Mouse (Mus musculus) kidney, embryonic 15.5 days (tissue): Measurements from ENCODE around the gene Ubqln4. TPM values are rescaled to one million over a fixed set of nuclear protein-coding genes. Genes with fewer than 3 reads are reported as not detected.
A peak's percentile ranks its signal among the peaks of the same experiment; 100 is the strongest.
"Not testable (repeated sequence)": the region's sequence is repeated elsewhere in the genome, so short reads cannot be mapped to it uniquely, and the experiment has no call there.

ENCODE experiments used
- ATAC-seq: fragments of 200-750 bp; cut with Nextera tagmentation; replicated peaks from 2 replicates; pipeline ENCODE4 v1.8.0; 2017; ENCODE audit warnings: moderate TSS enrichment; ENCODE audit not compliant: low FRiP score
- H3K27ac ChIP-seq: fragments of 300-500 bp; sonication (generic); 2 replicates; pipeline ENCODE4 v1.5.1; 2015; ENCODE audit warnings: mild to moderate bottlenecking, inconsistent platforms
- H3K27me3 ChIP-seq: fragments of 300-500 bp; sonication (generic); 2 replicates; pipeline ENCODE4 v1.6.1; 2015; ENCODE audit warnings: inconsistent platforms
- H3K36me3 ChIP-seq: fragments of 300-500 bp; sonication (generic); 2 replicates; pipeline ENCODE4 v1.6.1; 2015; ENCODE audit warnings: inconsistent platforms
- H3K4me1 ChIP-seq: fragments of 300-500 bp; sonication (generic); 2 replicates; pipeline ENCODE4 v1.6.1; 2015; ENCODE audit warnings: inconsistent platforms
- H3K4me2 ChIP-seq: fragments of 300-500 bp; sonication (generic); 2 replicates; pipeline ENCODE4 v1.6.1; 2015; ENCODE audit warnings: moderate library complexity, mild to moderate bottlenecking, inconsistent platforms
- H3K4me3 ChIP-seq: fragments of 300-500 bp; sonication (generic); replicated peaks from 2 replicates; pipeline ENCODE4 v1.5.1; 2015; ENCODE audit warnings: mild to moderate bottlenecking, inconsistent platforms
- H3K9ac ChIP-seq: fragments of 300-500 bp; sonication (generic); 2 replicates; pipeline ENCODE4 v1.6.1; 2015; ENCODE audit warnings: mild to moderate bottlenecking, inconsistent platforms
- H3K9me3 ChIP-seq: fragments of 300-500 bp; sonication (generic); replicated peaks from 2 replicates; pipeline ENCODE4 v1.6.1; 2016; ENCODE audit warnings: inconsistent platforms
- WGBS: fragments of 180-500 bp; shearing (Covaris S2); methylation state at CpG from one replicate; pipeline ENCODE4 v1.1.7; 2015; ENCODE audit warnings: mixed read lengths; 5-methylcytosine and 5-hydroxymethylcytosine counted together
- polyA plus RNA-seq: library from polyadenylated mRNA; unstranded; fragments of >200 nt; fragmentation: Nextera tagmentation; extraction: Ambion mirVana; gene quantifications from 2 replicates; pipeline ENCODE4 v1.2.1, GENCODE M21; 2015

Gene Ubqln4
- polyA plus RNA-seq, 1 experiment from 2014 or later = 57.9 TPM

GRCm38 (mm10) chr3:88593893-88594580 is 40.5 kb downstream of the Ubqln4 start:
- no peaks in the 10 kb centered on the region for H3K27me3 ChIP-seq
- WGBS = 54% methylated on average over 10 of the region's 10 CpGs
- no peak overlapping the region for H3K4me2 ChIP-seq
- H3K9me3 ChIP-seq = no peaks in the 10 kb centered on the region
- peaks cover 37% of the 10 kb centered on the region for H3K4me1 ChIP-seq
- H3K4me3 ChIP-seq = no peak overlapping the region
- no peak overlapping the region for H3K9ac ChIP-seq
- no peaks in the 10 kb centered on the region for H3K36me3 ChIP-seq
- no peak for ATAC-seq
- H3K27ac ChIP-seq = no peak overlapping the region

- not testable (repeated sequence) for H3K36me3 ChIP-seq, H3K9me3 ChIP-seq, H3K9ac ChIP-seq, ATAC-seq, H3K4me2 ChIP-seq, H3K4me3 ChIP-seq, H3K27ac ChIP-seq, H3K27me3 ChIP-seq
- 80% methylated on average over 4 of the region's 4 CpGs for WGBS
- peaks cover 22% of the 10 kb centered on the region for H3K4me1 ChIP-seq
Measured at GRCm38 (mm10) chr3:88596547-88596946, 43.0 kb downstream of the Ubqln4 start.

- Histone ChIP-seq H3K27ac (no peak overlapping the region), H3K27me3 (peaks cover 4% of the 10 kb centered on the region; the same call in 1 of the 2 replicates)
Measured at GRCm38 (mm10) chr3:88602466-88602865, 48.9 kb downstream of the Ubqln4 start.

DNA sequence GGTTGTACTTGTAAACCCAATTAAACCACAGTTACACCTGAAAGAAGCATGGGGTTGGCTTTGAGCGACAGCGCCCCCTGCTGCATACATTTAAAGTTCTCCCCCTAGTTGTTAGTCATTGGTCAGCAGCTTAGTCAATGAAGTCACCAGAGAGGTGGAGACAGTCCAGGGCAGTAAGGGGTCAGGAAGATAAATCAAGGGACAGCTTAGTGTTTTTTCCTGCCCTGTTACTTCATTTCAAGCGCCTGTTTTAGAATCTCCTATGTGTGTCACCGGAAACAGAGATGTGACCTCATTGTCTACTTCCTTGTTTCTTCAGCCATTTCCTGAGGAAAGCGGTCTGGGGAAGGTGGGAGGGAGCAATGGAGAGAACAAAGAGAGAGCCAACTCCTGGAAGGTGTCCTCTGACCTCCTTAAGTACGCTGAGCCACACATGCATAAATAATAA is 50.2 kb downstream of the Ubqln4 start:
- H3K36me3 ChIP-seq = no peaks in the 10 kb centered on the region
- no peak overlapping the region for H3K9ac ChIP-seq
- 16% methylated on average over 6 of the region's 6 CpGs for WGBS
- H3K4me1 ChIP-seq = peaks cover 24% of the 10 kb centered on the region
- peaks cover 4% of the 10 kb centered on the region; the same call in 1 of the 2 replicates for H3K27me3 ChIP-seq
- peak; percentile 48; the same call in 1 of the 2 replicates for ATAC-seq
- H3K4me3 ChIP-seq = no peak overlapping the region
- no peak overlapping the region for H3K4me2 ChIP-seq
- peak overlapping the region; percentile 64; the same call in 1 of the 2 replicates for H3K27ac ChIP-seq
- no peaks in the 10 kb centered on the region for H3K9me3 ChIP-seq

More at GRCm38 (mm10) chr3:88602466-88602865, 48.9 kb downstream of the Ubqln4 start:
- H3K36me3 ChIP-seq = no peaks in the 10 kb centered on the region
- ATAC-seq = no peak
- no peak overlapping the region for H3K9ac ChIP-seq
- no peaks in the 10 kb centered on the region for H3K9me3 ChIP-seq
- H3K4me1 ChIP-seq = peaks cover 18% of the 10 kb centered on the region
- no peak overlapping the region for H3K4me2 ChIP-seq
- H3K4me3 ChIP-seq = no peak overlapping the region
- 79% methylated on average over 4 of the region's 4 CpGs for WGBS

GRCm38 (mm10) chr3:88604863-88605262 is 51.3 kb downstream of the Ubqln4 start:
- Histone ChIP-seq H3K36me3 (no peaks in the 10 kb centered on the region), H3K27ac (no peak overlapping the region), H3K27me3 (peaks cover 4% of the 10 kb centered on the region; the same call in 1 of the 2 replicates), H3K9me3 (no peaks in the 10 kb centered on the region), H3K4me2 (no peak overlapping the region), H3K4me3 (no peak overlapping the region), H3K4me1 (peaks cover 24% of the 10 kb centered on the region), H3K9ac (no peak overlapping the region)
- no peak for ATAC-seq
- WGBS = 93% methylated on average over 7 of the region's 7 CpGs

DNA sequence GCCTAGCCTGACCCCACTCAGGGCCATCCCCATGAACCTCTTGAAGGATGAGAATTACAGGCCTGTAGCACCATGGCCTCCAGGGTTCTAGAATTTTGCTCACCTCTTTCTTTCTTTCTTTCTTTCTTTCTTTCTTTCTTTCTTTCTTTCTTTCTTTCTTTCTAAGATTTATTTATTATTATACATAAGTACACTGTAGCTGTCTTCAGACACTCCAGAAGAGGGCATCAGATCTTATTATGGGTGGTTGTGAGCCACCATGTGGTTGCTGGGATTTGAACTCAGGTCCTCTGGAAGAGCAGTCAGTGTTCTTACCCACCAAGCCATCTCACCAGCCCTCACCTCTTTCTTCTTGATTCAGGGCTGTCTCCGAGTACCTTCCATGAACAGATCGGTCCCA is 52.1 kb downstream of the Ubqln4 start, which contains the start of gene Arhgef2:
TSS of gene Arhgef2 (plus strand) at position 301 of the 400 bp plus-strand sequence.
- H3K9me3 ChIP-seq, H3K4me3 ChIP-seq, ATAC-seq, H3K9ac ChIP-seq, H3K27me3 ChIP-seq, H3K27ac ChIP-seq, H3K36me3 ChIP-seq: not testable (repeated sequence)
- WGBS = 93% methylated on average over 2 of the region's 2 CpGs
- Histone ChIP-seq H3K4me1 (peaks cover 24% of the 10 kb centered on the region), H3K4me2 (peak within 1 kb of the TSS; percentile 71; the same call in 1 of the 2 replicates)

DNA sequence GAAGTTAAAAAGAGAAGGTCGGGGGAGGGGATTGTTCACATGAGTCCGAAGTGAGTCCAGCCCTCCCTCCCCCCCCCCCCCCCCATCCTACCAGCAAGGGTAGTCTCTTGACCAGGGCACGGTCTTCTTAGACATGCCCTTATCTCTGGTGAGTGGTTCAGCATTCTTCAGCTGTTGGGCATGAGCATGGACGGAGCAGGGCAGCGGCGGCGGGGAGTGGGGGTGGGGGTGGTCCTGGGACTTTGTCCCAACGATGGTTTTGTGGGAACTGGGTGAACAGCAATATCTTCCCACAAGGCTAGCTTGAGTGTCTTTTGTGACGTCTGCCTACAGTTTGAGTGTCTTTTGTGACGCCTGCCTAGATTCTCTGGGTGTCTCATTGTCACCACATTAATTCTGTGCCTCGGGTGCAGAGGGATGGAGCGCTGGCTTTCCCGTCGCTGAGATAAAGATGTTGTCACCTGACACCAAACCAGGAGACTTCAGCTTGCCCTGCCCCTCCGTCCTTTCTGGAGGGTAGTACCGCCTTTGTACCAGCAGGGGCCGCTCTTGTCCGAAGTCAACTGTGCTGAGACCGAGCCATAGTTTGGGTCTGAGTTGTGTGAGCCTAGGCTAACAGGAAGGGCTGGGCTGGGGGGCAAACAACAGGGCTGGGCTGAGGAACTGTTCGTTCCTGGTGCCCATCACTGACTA is 53.7 kb downstream of the Ubqln4 start:
- Histone ChIP-seq H3K27ac (no peak overlapping the region), H3K36me3 (no peaks in the 10 kb centered on the region), H3K9me3 (no peaks in the 10 kb centered on the region), H3K27me3 (peaks cover 4% of the 10 kb centered on the region; the same call in 1 of the 2 replicates), H3K4me1 (peaks cover 24% of the 10 kb centered on the region), H3K9ac (peak overlapping the region; percentile 33; the same call in 1 of the 2 replicates), H3K4me3 (peak overlapping the region; percentile 32), H3K4me2 (peak overlapping the region; percentile 71)
- ATAC-seq = peak; percentile 88
- under 1% methylated on average over 20 of the region's 20 CpGs for WGBS

DNA sequence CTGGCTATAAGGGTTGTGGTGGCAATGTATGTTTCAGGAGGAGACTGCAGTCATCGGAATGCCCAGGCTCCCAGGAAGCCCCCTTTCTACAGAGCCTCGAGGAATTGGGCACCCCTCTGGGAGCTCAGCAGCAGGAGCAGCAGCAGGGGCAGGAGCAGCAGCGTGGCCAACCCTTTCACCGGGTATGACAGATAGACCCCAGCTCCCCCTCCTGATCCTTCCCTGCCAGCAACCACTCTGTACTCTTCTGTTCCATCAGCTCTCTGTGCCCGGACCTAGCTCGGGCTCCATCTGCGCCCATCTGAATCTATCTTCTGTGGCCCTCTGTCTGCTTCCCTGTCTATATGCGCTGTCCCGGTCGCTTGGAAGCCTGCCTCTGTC is 54.2 kb downstream of the Ubqln4 start:
- peak overlapping the region; percentile 32 for H3K4me3 ChIP-seq

DNA sequence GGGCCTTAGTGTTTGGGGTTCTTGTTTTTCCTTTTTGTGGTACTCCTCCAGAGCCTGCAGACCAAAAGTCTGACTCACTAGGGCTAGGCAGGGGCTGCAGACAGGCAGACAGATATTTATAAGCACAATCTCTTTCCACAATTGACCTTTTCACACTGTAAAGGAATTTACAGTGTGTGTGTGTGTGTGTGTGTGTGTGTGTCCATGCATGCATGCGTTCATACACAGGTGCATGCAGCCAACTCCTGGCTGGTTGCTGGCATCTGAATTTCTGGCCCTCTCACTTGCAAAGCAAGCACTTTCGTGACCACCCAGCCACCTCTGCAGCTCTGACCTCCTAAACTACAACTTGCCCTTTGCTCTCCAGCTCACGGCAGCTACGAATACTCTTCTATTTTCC is 55.5 kb downstream of the Ubqln4 start:
- H3K27me3 ChIP-seq = peaks cover 4% of the 10 kb centered on the region; the same call in 1 of the 2 replicates
- H3K9me3 ChIP-seq = no peaks in the 10 kb centered on the region
- no peak overlapping the region for H3K27ac ChIP-seq
- WGBS = 53% methylated on average over 4 of the region's 4 CpGs
- no peak overlapping the region for H3K4me3 ChIP-seq
- no peak overlapping the region for H3K4me2 ChIP-seq
- peaks cover 14% of the 10 kb centered on the region for H3K4me1 ChIP-seq
- no peak for ATAC-seq
- H3K36me3 ChIP-seq = no peaks in the 10 kb centered on the region
- no peak overlapping the region for H3K9ac ChIP-seq

More for the DNA sequence above, 54.2 kb downstream of the Ubqln4 start:
- peak; percentile 31; the same call in 1 of the 2 replicates for ATAC-seq
- Histone ChIP-seq H3K9ac (peak overlapping the region; percentile 26; the same call in 1 of the 2 replicates), H3K27me3 (peaks cover 4% of the 10 kb centered on the region; the same call in 1 of the 2 replicates), H3K4me2 (peak overlapping the region; percentile 71), H3K9me3 (no peaks in the 10 kb centered on the region), H3K27ac (no peak overlapping the region), H3K36me3 (no peaks in the 10 kb centered on the region), H3K4me1 (peaks cover 24% of the 10 kb centered on the region)
- WGBS = 28% methylated on average over 10 of the region's 10 CpGs

DNA sequence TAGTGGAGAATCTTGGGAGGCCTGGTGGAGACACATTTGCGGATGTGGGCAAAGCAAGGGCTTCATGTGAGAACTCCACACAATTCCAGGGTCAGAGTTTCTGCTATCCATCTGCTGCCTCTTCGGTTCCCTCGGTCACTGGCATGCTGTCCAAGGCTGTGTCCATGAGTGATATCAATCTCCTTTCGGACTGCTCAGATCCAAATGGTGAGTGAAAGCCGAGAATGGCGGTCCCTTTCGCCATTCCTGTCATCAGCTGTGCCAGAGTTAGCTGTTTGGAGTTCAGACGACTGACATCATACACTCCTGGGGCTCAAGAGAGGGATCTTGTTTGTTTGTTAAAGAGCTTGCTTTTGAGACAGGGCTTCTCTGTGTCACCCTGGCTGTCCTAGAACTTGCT is 60.9 kb downstream of the Ubqln4 start:
- Histone ChIP-seq H3K4me3 (no peak overlapping the region), H3K36me3 (no peaks in the 10 kb centered on the region), H3K4me1 (peaks cover 35% of the 10 kb centered on the region), H3K4me2 (no peak overlapping the region), H3K9ac (no peak overlapping the region), H3K27me3 (no peaks in the 10 kb centered on the region), H3K9me3 (no peaks in the 10 kb centered on the region), H3K27ac (no peak overlapping the region)
- ATAC-seq = no peak
- 72% methylated on average over 8 of the region's 8 CpGs for WGBS

DNA sequence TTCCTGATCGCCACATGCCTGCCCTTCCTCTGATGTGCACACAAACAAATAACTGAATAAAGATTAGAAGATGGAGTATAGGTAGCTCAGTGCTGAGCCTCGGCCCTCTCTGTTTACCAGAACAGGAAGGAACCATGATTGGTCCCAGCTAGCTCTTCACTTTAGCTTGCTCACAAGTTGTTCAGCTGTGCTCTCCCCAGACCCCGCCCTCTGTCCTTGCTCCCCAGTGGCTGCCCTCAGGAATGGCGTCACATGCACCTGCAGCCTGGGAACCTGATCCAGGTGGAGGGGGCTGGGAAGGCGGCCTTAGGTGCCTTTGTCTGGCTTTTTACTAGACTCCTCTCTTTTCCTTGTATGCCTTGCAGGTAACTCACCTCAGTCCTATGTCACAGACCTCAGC is 61.6 kb downstream of the Ubqln4 start:
- H3K9me3 ChIP-seq = no peaks in the 10 kb centered on the region
- peak overlapping the region; percentile 19 for H3K4me3 ChIP-seq
- H3K36me3 ChIP-seq = no peaks in the 10 kb centered on the region
- H3K4me1 ChIP-seq = peaks cover 42% of the 10 kb centered on the region
- no peak overlapping the region for H3K9ac ChIP-seq
- H3K27me3 ChIP-seq = no peaks in the 10 kb centered on the region
- peak overlapping the region; percentile 34 for H3K27ac ChIP-seq
- peak; percentile 69 for ATAC-seq
- H3K4me2 ChIP-seq = peak overlapping the region; percentile 42
- WGBS = 52% methylated on average over 5 of the region's 5 CpGs

DNA sequence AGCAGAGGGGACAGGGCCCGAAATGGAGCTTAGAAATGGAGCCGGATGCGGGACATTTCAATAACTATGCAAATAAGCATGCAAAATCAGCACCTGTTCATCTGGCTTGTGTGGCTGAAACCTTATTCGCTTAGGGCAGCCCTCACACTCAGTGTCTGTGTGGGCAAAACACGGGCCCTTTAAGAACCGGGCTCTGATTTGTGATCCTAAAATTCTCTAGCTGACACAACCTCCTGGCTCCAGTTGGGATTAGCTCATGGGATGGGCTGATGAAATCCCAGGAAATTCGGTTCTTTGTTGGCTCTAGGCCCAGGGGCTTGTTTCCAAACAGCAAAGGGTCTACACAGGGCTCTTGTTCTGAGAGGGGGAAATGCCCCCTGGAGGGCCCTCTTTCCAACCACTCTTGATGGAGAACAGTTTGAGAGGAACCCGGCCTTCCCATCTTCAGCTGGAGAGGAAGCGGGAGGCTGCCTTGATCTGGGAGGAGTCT is 62.4 kb downstream of the Ubqln4 start:
- no peaks in the 10 kb centered on the region for H3K36me3 ChIP-seq
- no peak for ATAC-seq
- H3K4me3 ChIP-seq = peak overlapping the region; percentile 19
- peak overlapping the region; percentile 34 for H3K27ac ChIP-seq
- H3K4me2 ChIP-seq = peak overlapping the region; percentile 42
- H3K9me3 ChIP-seq = no peaks in the 10 kb centered on the region
- 44% methylated on average over 9 of the region's 9 CpGs for WGBS
- H3K27me3 ChIP-seq = no peaks in the 10 kb centered on the region
- peaks cover 49% of the 10 kb centered on the region for H3K4me1 ChIP-seq
- no peak overlapping the region for H3K9ac ChIP-seq
